Mouse (Mus musculus): ENCODE data around the gene Bspry. TPM values are rescaled to one million over a fixed set of nuclear protein-coding genes. Genes with fewer than 3 reads are reported as not detected.

The Bspry gene
- total RNA-seq, 2 experiments from 2014 or later = not detected

- ATAC-seq (replicated peaks; ENCODE audit: poor library complexity) = no peak
Measured at GRCm38 (mm10) chr4:62514995-62515394, 35.1 kb downstream of the Bspry start.

- ATAC-seq (replicated peaks; ENCODE audit: poor library complexity) = peak; percentile 27
Measured at GRCm38 (mm10) chr4:62515490-62515889, 35.6 kb downstream of the Bspry start.

GRCm38 (mm10) chr4:62516079-62516478, 36.2 kb downstream of the Bspry start:
- no peak for ATAC-seq (replicated peaks; ENCODE audit: poor library complexity)

- ATAC-seq (replicated peaks; ENCODE audit: poor library complexity) = peak; percentile 68
Measured at GRCm38 (mm10) chr4:62516579-62516978, 36.7 kb downstream of the Bspry start.

- ATAC-seq (replicated peaks; ENCODE audit: poor library complexity) = peak; percentile 7
Measured at GRCm38 (mm10) chr4:62517046-62517445, 37.2 kb downstream of the Bspry start.

GRCm38 (mm10) chr4:62517538-62518415, 37.9 kb downstream of the Bspry start:
- ATAC-seq (replicated peaks; ENCODE audit: poor library complexity) = no peak

GRCm38 (mm10) chr4:62518416-62519121, 38.7 kb downstream of the Bspry start:
- no peak for ATAC-seq (replicated peaks; ENCODE audit: poor library complexity)

GRCm38 (mm10) chr4:62519122-62519848, 39.4 kb downstream of the Bspry start:
- peak; percentile 11 for ATAC-seq (replicated peaks; ENCODE audit: poor library complexity)

GRCm38 (mm10) chr4:62519849-62520233, 40.0 kb downstream of the Bspry start, which contains the start of gene Alad:
Gene Alad, minus strand, starts transcription at chr4:62519918.
- ATAC-seq (replicated peaks; ENCODE audit: poor library complexity) = peak; percentile 36

- no peak for ATAC-seq (replicated peaks; ENCODE audit: poor library complexity)
Measured at GRCm38 (mm10) chr4:62520892-62521400, 41.1 kb downstream of the Bspry start.

GRCm38 (mm10) chr4:62524651-62525488, 45.0 kb downstream of the Bspry start, which contains the start of the genes Pole3 and 4933430I17Rik:
Gene Pole3, minus strand, starts transcription at chr4:62525068.
Gene 4933430I17Rik, plus strand, starts transcription at chr4:62525369.
- ATAC-seq (replicated peaks; ENCODE audit: poor library complexity) = peak; percentile 91

GRCm38 (mm10) chr4:62525489-62525811, 45.6 kb downstream of the Bspry start:
- no peak for ATAC-seq (replicated peaks; ENCODE audit: poor library complexity)

GRCm38 (mm10) chr4:62526256-62526655, 46.4 kb downstream of the Bspry start:
- ATAC-seq (replicated peaks; ENCODE audit: poor library complexity) = no peak

- peak; percentile 15; the same call in 1 of the 2 replicates for ATAC-seq (replicated peaks; ENCODE audit: poor library complexity)
Measured at GRCm38 (mm10) chr4:62527655-62528054, 47.8 kb downstream of the Bspry start.

- no peak for ATAC-seq (replicated peaks; ENCODE audit: poor library complexity)
Measured at GRCm38 (mm10) chr4:62533729-62534128, 53.9 kb downstream of the Bspry start.

GRCm38 (mm10) chr4:62541802-62542201, 61.9 kb downstream of the Bspry start:
- no peak for ATAC-seq (replicated peaks; ENCODE audit: poor library complexity)

- ATAC-seq (replicated peaks; ENCODE audit: poor library complexity) = no peak
Measured at GRCm38 (mm10) chr4:62543782-62544181, 63.9 kb downstream of the Bspry start.

- ATAC-seq (replicated peaks; ENCODE audit: poor library complexity) = no peak
Measured at GRCm38 (mm10) chr4:62544801-62545200, 64.9 kb downstream of the Bspry start.
